Mouse (Mus musculus): ENCODE results near the gene Idnk. TPM values are rescaled to one million over a fixed set of nuclear protein-coding genes. Genes with fewer than 3 reads are reported as not detected.
A peak's percentile ranks its signal among the peaks of the same experiment; 100 is the strongest.

The Idnk gene
- polyA plus RNA-seq, 1 experiment from 2014 or later, result 18.8 TPM

DNA sequence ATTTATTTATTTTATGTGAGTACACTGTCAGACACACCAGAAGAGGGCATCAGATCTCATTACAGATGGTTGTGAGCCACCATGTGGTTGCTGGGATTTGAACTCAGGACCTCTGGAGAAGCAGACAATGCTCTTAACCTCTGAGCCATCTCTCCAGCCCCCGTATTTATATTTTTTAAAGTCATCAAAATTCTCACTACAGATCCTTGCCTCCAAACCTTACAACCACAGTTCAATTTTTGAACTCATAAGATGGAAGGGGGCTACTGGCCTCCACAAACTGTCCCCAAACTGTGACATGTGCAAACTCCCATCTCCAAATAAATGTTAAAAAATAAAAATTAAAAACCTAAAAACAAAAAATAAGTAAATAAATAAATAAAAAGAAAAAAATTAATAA, 9.7 kb upstream of the Idnk start:
- H3K36me3 ChIP-seq (replicated peaks), result no peaks in the 10 kb centered on the region
- no peak overlapping the region for H3K27ac ChIP-seq (replicated peaks)
- H3K9ac ChIP-seq, result no peak overlapping the region
- ATAC-seq (ENCODE audit: insufficient read depth), result no peak
- no peaks in the 10 kb centered on the region for H3K9me3 ChIP-seq (replicated peaks)
- H3K27me3 ChIP-seq, result peaks cover 26% of the 10 kb centered on the region
- H3K4me3 ChIP-seq (replicated peaks), result no peak overlapping the region
- 0 out of 2 replicates have a peak overlapping the region, but pooled peaks have one; percentile 6 for H3K4me2 ChIP-seq
- 78% methylated on average over 1 of the region's 1 CpGs for WGBS (ENCODE audit: insufficient replicate concordance)
- H3K4me1 ChIP-seq (replicated peaks), result peaks cover 15% of the 10 kb centered on the region; the same call in 1 of the 2 replicates

DNA sequence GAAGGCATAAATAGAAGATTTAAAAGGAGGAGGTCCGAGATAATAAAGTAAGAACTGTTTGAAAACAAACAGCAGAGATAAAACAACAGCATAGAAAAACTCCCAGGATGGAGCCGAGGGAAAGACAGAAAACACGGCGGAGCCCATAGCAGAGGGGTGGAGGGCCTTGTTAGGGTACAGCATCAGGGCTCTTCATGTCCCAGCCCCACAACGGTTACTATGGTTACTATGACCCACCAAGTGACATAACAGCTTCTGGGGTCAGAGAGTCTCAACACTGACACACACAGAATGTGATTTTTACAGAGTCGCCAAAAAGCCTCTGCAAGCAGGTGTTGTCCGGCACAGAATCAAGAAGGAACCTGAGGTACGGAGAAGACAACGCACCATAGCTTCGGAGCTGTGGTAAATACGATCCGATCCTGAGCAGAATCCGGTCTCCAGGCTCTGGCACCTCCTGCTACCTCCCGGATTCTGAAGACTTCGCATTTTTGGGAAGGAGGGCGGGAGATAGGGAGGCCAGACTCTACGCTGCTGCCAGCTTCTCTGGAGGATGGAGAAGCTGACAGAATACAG, 9.1 kb upstream of the Idnk start:
- H3K4me3 ChIP-seq (replicated peaks), result peak overlapping the region; percentile 50
- ATAC-seq (ENCODE audit: insufficient read depth), result peak; percentile 86
- peaks cover 15% of the 10 kb centered on the region; the same call in 1 of the 2 replicates for H3K4me1 ChIP-seq (replicated peaks)
- WGBS (ENCODE audit: insufficient replicate concordance), result 3% methylated on average over 17 of the region's 17 CpGs
- no peaks in the 10 kb centered on the region for H3K9me3 ChIP-seq (replicated peaks)
- H3K27ac ChIP-seq (replicated peaks), result peak overlapping the region; percentile 31
- no peaks in the 10 kb centered on the region for H3K36me3 ChIP-seq (replicated peaks)
- H3K4me2 ChIP-seq, result peak overlapping the region; percentile 78
- peak overlapping the region; percentile 44 for H3K9ac ChIP-seq
- peaks cover 26% of the 10 kb centered on the region for H3K27me3 ChIP-seq

DNA sequence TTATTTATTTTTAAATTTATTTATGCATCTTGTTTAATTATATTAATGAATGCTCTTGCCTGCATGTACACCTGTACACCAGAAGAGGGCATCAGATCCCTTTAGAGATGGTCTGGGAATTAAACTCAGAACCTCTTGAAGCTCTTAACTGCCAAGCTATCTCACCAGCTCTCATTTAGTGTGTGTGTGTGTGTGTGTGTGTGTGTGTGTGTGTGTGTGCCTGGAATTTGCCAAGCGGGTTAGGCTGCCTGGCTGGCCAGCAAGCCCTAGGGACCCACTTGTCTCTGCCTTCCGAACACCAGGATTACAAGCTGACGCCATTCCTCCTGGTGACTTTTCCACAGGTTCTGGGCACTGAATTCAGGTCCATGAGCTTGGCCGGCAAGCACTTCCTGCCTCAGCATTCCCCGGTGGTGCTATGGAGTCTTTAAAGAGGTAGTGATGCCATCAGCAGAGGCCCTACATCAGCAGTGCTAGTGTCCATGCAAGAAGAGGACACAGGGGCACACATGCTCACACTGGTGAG, 8.4 kb upstream of the Idnk start:
- Histone ChIP-seq H3K27ac (replicated peaks) (no peak overlapping the region), H3K9ac (peak overlapping the region; percentile 44)
- WGBS (ENCODE audit: insufficient replicate concordance), result 41% methylated on average over 5 of the region's 5 CpGs

DNA sequence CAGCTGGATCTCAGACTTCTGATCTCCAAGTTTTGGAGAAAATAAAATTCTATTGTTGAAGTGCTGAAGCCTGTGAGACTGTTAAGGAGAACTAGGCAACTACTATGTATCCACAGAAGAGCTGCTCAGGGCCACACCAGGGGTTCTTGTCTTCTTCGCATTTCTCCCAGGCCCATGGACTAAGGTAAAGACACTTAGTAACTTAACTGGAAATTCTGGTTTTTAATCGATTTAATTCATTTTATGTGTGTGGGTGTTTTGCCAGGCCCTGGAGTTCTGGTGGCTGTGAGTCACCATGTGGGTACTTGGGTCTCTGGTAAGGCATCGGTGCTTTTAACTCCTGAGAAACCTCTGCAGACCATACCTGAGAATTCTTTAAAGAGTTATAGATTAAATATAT, 7.8 kb upstream of the Idnk start:
- no peaks in the 10 kb centered on the region for H3K36me3 ChIP-seq (replicated peaks)
- 74% methylated on average over 3 of the region's 3 CpGs for WGBS (ENCODE audit: insufficient replicate concordance)

More for the DNA sequence above, 8.4 kb upstream of the Idnk start:
- Histone ChIP-seq H3K27me3 (peaks cover 26% of the 10 kb centered on the region), H3K9me3 (replicated peaks) (no peaks in the 10 kb centered on the region), H3K36me3 (replicated peaks) (no peaks in the 10 kb centered on the region), H3K4me1 (replicated peaks) (peaks cover 15% of the 10 kb centered on the region; the same call in 1 of the 2 replicates), H3K4me2 (peak overlapping the region; percentile 78), H3K4me3 (replicated peaks) (peak overlapping the region; percentile 50)
- 0 out of 2 replicates have a peak, but pooled peaks have one; percentile 46 for ATAC-seq (ENCODE audit: insufficient read depth)

DNA sequence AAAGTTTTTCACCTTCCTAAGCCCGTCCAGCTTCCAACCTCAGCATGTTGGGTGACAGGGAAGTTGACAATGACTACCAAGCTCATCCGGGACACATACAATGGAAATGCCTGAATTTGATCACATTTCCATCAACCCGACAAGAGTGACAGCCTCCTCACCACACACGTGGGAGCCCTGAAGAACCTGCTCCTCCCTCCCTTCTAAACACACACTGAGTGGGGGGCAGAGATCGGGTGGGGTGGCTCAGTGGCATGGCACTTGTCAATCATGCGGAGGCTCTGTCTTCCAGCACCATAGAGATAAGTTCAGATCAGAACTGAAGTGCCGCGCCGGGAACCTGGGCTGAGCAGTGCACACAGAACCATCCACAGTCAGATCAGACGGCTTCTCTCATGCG, 7.0 kb upstream of the Idnk start:
- H3K27me3 ChIP-seq, result peaks cover 26% of the 10 kb centered on the region
- no peak overlapping the region for H3K4me3 ChIP-seq (replicated peaks)
- peaks cover 15% of the 10 kb centered on the region; the same call in 1 of the 2 replicates for H3K4me1 ChIP-seq (replicated peaks)
- H3K27ac ChIP-seq (replicated peaks), result no peak overlapping the region
- no peak overlapping the region for H3K9ac ChIP-seq
- H3K9me3 ChIP-seq (replicated peaks), result no peaks in the 10 kb centered on the region; the same call in 1 of the 2 replicates
- ATAC-seq (ENCODE audit: insufficient read depth), result no peak
- H3K36me3 ChIP-seq (replicated peaks), result no peaks in the 10 kb centered on the region
- WGBS (ENCODE audit: insufficient replicate concordance), result 55% methylated on average over 11 of the region's 11 CpGs
- no peak overlapping the region for H3K4me2 ChIP-seq

More for the DNA sequence above, 7.8 kb upstream of the Idnk start:
- Histone ChIP-seq H3K4me1 (replicated peaks) (peaks cover 15% of the 10 kb centered on the region; the same call in 1 of the 2 replicates), H3K9me3 (replicated peaks) (no peaks in the 10 kb centered on the region), H3K4me3 (replicated peaks) (no peak overlapping the region), H3K4me2 (no peak overlapping the region), H3K27me3 (peaks cover 26% of the 10 kb centered on the region), H3K9ac (no peak overlapping the region; the same call in 1 of the 2 replicates), H3K27ac (replicated peaks) (no peak overlapping the region)
- no peak for ATAC-seq (ENCODE audit: insufficient read depth)

DNA sequence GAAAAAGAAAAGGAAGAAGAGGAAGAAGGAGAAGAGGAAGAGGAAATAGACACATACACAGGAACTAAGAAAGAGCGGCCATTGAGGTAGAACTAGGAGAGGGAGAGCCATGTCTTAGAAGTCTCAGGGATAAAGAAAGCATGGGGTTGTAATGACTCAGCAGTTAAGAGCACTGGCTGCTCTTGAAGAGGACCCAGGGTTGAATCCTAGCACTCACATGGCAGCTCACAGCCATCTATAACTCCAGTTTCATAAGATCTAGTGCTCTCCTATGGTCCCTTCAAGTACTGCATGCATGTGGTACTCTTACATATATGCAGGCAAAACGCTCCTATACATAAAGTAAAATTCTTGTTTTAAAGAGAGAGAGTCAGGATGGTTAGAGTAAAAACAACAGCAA, 1.4 kb upstream of the Idnk start:
- 65% methylated on average over 2 of the region's 2 CpGs for WGBS (ENCODE audit: insufficient replicate concordance)
- Histone ChIP-seq H3K4me3 (replicated peaks) (no peak overlapping the region), H3K27ac (replicated peaks) (no peak overlapping the region), H3K4me2 (no peak overlapping the region), H3K4me1 (replicated peaks) (peaks cover 21% of the 10 kb centered on the region), H3K9me3 (replicated peaks) (no peaks in the 10 kb centered on the region; the same call in 1 of the 2 replicates), H3K9ac (no peak overlapping the region), H3K27me3 (peaks cover 9% of the 10 kb centered on the region), H3K36me3 (replicated peaks) (peaks cover 14% of the 10 kb centered on the region)
- no peak for ATAC-seq (ENCODE audit: insufficient read depth)

DNA sequence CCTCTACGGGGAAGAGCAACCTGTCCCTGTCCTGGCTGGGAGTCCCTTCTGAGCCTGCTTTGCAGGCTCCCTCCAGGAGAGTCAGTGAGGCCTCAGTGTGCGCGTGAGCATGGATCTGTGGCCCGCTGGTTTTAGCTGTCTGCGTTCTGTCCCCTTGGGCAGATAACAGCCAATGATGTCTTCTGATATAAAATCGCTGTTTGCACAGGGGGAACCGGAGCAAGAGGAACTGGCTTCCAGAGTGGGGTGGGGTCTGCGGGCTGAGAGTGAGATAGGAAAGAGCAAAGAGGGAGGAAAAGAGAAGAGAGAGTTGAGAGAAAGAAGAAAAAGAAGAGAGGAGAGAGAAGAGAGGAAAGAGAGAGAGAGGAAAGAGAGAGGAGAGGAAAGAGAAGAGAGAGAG, 413 bp upstream of the Idnk start:
- no peaks in the 10 kb centered on the region; the same call in 1 of the 2 replicates for H3K9me3 ChIP-seq (replicated peaks)
- peak overlapping the region; percentile 81; the same call in 1 of the 2 replicates for H3K27ac ChIP-seq (replicated peaks)
- H3K27me3 ChIP-seq, result 0 out of 2 replicates have a peak, but pooled peaks cover under 1% of the 10 kb centered on the region
- peaks cover 23% of the 10 kb centered on the region for H3K36me3 ChIP-seq (replicated peaks)
- WGBS (ENCODE audit: insufficient replicate concordance), result 10% methylated on average over 8 of the region's 8 CpGs
- peak overlapping the region; percentile 98 for H3K4me2 ChIP-seq
- H3K4me3 ChIP-seq (replicated peaks), result peak overlapping the region; percentile 87
- peak; percentile 22 for ATAC-seq (ENCODE audit: insufficient read depth)
- H3K4me1 ChIP-seq (replicated peaks), result peaks cover 21% of the 10 kb centered on the region
- peak overlapping the region; percentile 76 for H3K9ac ChIP-seq

DNA sequence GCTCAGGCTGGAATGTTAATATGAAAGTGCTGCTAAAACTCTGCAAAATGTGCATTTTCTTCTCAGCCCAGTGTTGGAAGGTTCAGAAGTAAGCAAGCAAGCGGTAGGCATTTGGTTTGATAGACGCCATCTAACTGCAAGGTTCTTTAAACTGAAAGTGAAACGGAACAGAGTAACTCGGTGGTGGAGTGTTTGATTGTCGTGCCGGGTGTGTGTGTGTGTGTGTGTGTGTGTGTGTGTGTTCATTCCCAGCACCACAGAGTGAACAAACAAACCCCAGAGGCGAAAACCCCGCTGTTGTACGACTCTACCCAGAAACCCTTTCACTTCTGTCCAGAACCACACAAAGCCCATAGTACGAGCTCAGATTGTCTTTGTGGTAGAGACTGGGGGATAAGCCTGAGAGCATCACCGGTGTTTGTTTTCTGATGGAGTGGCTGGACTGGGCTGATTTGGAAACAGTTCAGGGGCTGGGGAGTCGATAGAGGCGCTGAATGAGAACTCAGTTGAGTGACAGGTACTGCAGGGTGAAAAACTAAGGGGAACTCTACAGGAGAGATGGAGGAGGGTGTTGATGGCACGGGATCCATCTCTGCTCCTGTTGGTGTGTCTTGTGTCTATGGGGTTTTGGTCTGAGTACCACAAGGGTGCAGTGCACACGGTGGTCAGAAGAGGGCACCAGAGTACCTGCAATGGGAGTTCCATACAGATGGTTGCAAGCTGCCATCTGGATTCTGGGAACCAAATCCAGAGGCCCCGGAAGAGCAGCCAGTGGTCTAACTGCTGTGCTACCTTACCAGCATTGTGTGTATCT, 857 bp downstream of the Idnk start:
- Histone ChIP-seq H3K4me3 (replicated peaks) (peak overlapping the region; percentile 87), H3K4me2 (peak overlapping the region; percentile 98), H3K9me3 (replicated peaks) (no peaks in the 10 kb centered on the region; the same call in 1 of the 2 replicates), H3K27ac (replicated peaks) (peak overlapping the region; percentile 81), H3K27me3 (no peaks in the 10 kb centered on the region), H3K36me3 (replicated peaks) (peaks cover 23% of the 10 kb centered on the region), H3K4me1 (replicated peaks) (peaks cover 21% of the 10 kb centered on the region), H3K9ac (peak overlapping the region; percentile 76)
- WGBS (ENCODE audit: insufficient replicate concordance), result 3% methylated on average over 16 of the region's 16 CpGs
- peak; percentile 68 for ATAC-seq (ENCODE audit: insufficient read depth)

DNA sequence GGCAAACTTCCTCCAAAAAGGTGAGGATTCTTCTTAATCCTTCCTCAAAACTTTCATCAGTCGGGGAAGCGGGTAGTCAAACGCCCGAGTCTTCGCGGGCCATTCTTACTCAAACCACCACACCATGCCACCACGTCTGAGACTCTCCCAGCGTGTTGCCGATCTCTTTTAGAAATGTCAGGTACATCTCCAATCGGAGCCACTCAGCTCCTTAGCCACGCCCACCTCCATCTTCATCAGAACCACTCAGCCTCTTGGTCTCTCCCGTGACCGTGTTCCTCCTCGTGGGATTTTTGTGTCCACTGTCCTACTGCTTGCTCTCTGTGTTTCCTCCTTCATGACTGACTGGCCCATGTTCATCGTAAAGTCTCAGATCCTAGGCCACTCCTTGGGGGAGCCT, 3.3 kb downstream of the Idnk start:
- no peak overlapping the region for H3K4me2 ChIP-seq
- H3K9me3 ChIP-seq (replicated peaks), result no peaks in the 10 kb centered on the region
- no peak overlapping the region for H3K4me3 ChIP-seq (replicated peaks)
- peaks cover 21% of the 10 kb centered on the region for H3K4me1 ChIP-seq (replicated peaks)
- 85% methylated on average over 15 of the region's 15 CpGs for WGBS (ENCODE audit: insufficient replicate concordance)
- peaks cover 30% of the 10 kb centered on the region for H3K36me3 ChIP-seq (replicated peaks)
- no peak overlapping the region for H3K27ac ChIP-seq (replicated peaks)
- no peaks in the 10 kb centered on the region for H3K27me3 ChIP-seq
- ATAC-seq (ENCODE audit: insufficient read depth), result no peak
- no peak overlapping the region for H3K9ac ChIP-seq

DNA sequence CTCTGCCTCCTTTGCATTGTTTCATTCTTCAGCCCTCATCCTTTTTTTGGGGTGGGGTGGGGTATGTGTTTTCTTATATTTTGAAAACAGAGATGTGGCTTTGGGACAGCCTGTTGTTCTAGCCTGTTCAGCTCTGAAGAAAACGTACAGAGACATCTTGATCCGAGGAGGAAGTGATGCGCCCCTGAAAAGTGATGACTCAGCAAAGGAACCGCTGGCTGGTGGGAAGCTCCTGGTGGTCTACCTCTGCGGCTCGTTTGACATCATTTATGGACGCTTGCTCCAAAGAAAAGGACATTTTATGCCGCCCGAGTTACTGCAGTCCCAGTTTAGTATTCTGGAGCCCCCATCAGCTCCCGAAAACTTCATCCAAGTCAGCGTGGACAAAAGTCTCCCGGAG, 5.9 kb downstream of the Idnk start:
- 80% methylated on average over 12 of the region's 12 CpGs for WGBS (ENCODE audit: insufficient replicate concordance)
- no peaks in the 10 kb centered on the region for H3K9me3 ChIP-seq (replicated peaks)
- H3K4me2 ChIP-seq, result no peak overlapping the region
- H3K27ac ChIP-seq (replicated peaks), result no peak overlapping the region
- H3K27me3 ChIP-seq, result no peaks in the 10 kb centered on the region
- H3K9ac ChIP-seq, result no peak overlapping the region
- peaks cover 30% of the 10 kb centered on the region for H3K36me3 ChIP-seq (replicated peaks)
- peaks cover 5% of the 10 kb centered on the region; the same call in 1 of the 2 replicates for H3K4me1 ChIP-seq (replicated peaks)
- H3K4me3 ChIP-seq (replicated peaks), result no peak overlapping the region
- ATAC-seq (ENCODE audit: insufficient read depth), result no peak

DNA sequence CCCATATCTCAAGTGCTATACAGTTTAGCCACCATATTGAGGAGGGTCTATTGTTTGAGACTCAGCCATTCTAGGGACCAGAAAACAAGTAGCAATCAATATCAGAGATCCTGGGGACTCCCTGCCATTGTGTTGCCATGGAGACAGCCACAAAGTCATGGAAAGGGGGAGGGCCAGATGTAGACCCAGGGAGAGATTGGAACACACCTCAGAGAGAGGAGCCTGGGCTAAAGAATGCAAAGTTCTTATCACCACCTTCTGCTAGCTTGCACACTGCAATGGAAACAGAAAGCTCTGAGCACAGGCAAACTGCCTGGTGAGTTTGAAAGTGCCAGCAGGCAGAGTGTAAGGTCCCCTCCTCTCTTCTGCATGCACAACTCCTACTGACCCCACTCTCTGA, 10.7 kb downstream of the Idnk start:
- Histone ChIP-seq H3K36me3 (replicated peaks) (peaks cover 20% of the 10 kb centered on the region), H3K4me1 (replicated peaks) (no peaks in the 10 kb centered on the region), H3K9ac (no peak overlapping the region), H3K27ac (replicated peaks) (no peak overlapping the region), H3K9me3 (replicated peaks) (no peaks in the 10 kb centered on the region), H3K4me3 (replicated peaks) (no peak overlapping the region), H3K27me3 (no peaks in the 10 kb centered on the region), H3K4me2 (no peak overlapping the region)
- no peak for ATAC-seq (ENCODE audit: insufficient read depth)

Measured in liver, embryonic 15.5 days (tissue).